Mouse (Mus musculus) neural tube, embryonic 11.5 days (tissue): Measurements from ENCODE around the gene Gcn1l1. TPM values are rescaled to one million over a fixed set of nuclear protein-coding genes. Genes with fewer than 3 reads are reported as not detected.

Source experiments
- ATAC-seq: fragments of 200-750 bp; cut with Nextera tagmentation; 2 replicates; pipeline ENCODE4 v1.8.0; 2017; ENCODE audit warnings: moderate number of reproducible peaks, mild to moderate bottlenecking, moderate TSS enrichment, moderate library complexity; ENCODE audit not compliant: insufficient read depth, low FRiP score, low TSS enrichment
- DNase-seq: peaks from one replicate; pipeline ENCODE4 v3.0.0-alpha.2; 2015; ENCODE audit warnings: low spot score
- H3K27ac ChIP-seq: fragments of 300-500 bp; sonication (generic); 2 replicates; pipeline ENCODE4 v1.5.1; 2014; ENCODE audit warnings: low read depth, mild to moderate bottlenecking, low read length
- H3K27me3 ChIP-seq: fragments of 300-500 bp; sonication (generic); 2 replicates; pipeline ENCODE4 v1.6.1; 2014; ENCODE audit warnings: mild to moderate bottlenecking, low read length, mixed read lengths; ENCODE audit not compliant: control insufficient read depth, insufficient read depth
- H3K36me3 ChIP-seq: fragments of 300-500 bp; sonication (generic); 2 replicates; pipeline ENCODE4 v1.6.1; 2014; ENCODE audit warnings: mild to moderate bottlenecking, low read length, moderate library complexity, mixed read lengths; ENCODE audit not compliant: control insufficient read depth, insufficient read depth
- H3K4me1 ChIP-seq: fragments of 300-500 bp; sonication (generic); 2 replicates; pipeline ENCODE4 v1.6.1; 2014; ENCODE audit warnings: low read length, mixed read lengths; ENCODE audit not compliant: control insufficient read depth, insufficient read depth
- H3K4me2 ChIP-seq: fragments of 300-500 bp; sonication (generic); 2 replicates; pipeline ENCODE4 v1.6.1; 2014; ENCODE audit warnings: low read depth, mild to moderate bottlenecking, moderate library complexity
- H3K4me3 ChIP-seq: fragments of 300-500 bp; sonication (generic); 2 replicates; pipeline ENCODE4 v1.5.1; 2014; ENCODE audit warnings: low read depth, low read length
- H3K9ac ChIP-seq: fragments of 300-500 bp; sonication (generic); 2 replicates; pipeline ENCODE4 v1.6.1; 2014; ENCODE audit warnings: mild to moderate bottlenecking, low read length
- H3K9me3 ChIP-seq: fragments of 300-500 bp; sonication (generic); 2 replicates; pipeline ENCODE4 v1.6.1; 2016; ENCODE audit warnings: low read length; ENCODE audit not compliant: control insufficient read depth
- WGBS: fragments of 180-500 bp; shearing (Covaris S2); extraction: QIAGEN DNeasy Blood & Tissue Kit; methylation state at CpG from one replicate; pipeline ENCODE4 v1.1.7; 2014; 5-methylcytosine and 5-hydroxymethylcytosine counted together
- microRNA-seq: library from miRNA; unstranded; fragments of <30 nt; microRNA quantifications from one replicate; pipeline ENCODE4, GENCODE M21; 2016
- polyA plus RNA-seq: library from polyadenylated mRNA; unstranded; fragments of >200 nt; fragmentation: Nextera tagmentation; extraction: Ambion mirVana; gene quantifications from 2 replicates; pipeline ENCODE4 v1.2.1, GENCODE M21; 2014

Gene Gcn1l1
- polyA plus RNA-seq, 1 experiment from 2014 or later: 38.6 TPM

DNA sequence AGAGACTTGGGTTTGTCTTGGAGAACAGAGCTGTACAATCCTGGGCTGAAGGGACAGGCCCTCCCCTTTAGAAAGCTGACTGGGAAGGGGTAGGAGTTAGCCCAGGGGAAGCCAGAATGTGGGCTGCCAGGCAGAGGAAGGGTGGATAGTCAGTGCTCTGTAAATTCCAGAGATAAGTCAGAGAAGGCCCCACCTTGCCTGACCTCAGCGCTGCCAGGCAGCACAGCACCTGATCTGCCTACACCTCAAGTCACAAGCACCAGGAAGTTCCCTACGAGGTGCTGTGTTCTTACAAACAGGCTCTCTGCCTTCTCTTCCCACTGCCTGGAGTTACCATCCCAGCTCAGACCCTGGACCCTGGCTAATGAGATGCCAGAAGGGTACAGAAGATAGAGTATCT is 105.4 kb downstream of the Gcn1l1 start:
- 79% methylated on average over 2 of the region's 2 CpGs for WGBS
- no peaks in the 10 kb centered on the region for H3K27me3 ChIP-seq
- no peaks in the 10 kb centered on the region for H3K9me3 ChIP-seq
- no peak overlapping the region for H3K9ac ChIP-seq
- ATAC-seq (no peak), DNase-seq (no peak)
- no peak overlapping the region for H3K4me2 ChIP-seq
- H3K27ac ChIP-seq: no peak overlapping the region
- H3K4me3 ChIP-seq: no peak overlapping the region
- H3K36me3 ChIP-seq: no peaks in the 10 kb centered on the region
- no peaks in the 10 kb centered on the region for H3K4me1 ChIP-seq

DNA sequence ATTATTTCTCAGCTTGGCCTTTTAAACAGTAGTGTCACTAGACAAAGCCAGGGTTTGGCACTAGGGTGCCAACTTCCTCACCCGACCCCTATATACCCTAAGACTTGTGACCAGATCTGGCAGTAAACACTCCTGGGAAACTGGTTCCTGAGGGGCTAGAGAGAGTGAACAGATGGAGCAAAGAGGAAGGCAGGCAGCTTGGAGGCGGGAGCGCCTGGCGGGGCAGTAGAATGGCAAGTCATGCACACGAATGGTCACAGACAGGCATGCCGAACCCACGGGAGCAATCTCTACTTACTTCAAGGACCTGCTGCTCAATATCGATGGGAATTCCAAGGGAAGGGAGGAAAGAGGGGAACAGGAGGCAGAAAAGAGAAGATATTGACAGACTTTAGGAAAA is 106.8 kb downstream of the Gcn1l1 start:
- H3K4me3 ChIP-seq: no peak overlapping the region
- no peak for DNase-seq
- no peaks in the 10 kb centered on the region for H3K9me3 ChIP-seq
- ATAC-seq: no peak
- H3K27me3 ChIP-seq: no peaks in the 10 kb centered on the region
- H3K27ac ChIP-seq: no peak overlapping the region
- H3K36me3 ChIP-seq: no peaks in the 10 kb centered on the region
- H3K4me2 ChIP-seq: no peak overlapping the region
- no peak overlapping the region for H3K9ac ChIP-seq
- WGBS: 57% methylated on average over 8 of the region's 8 CpGs
- H3K4me1 ChIP-seq: no peaks in the 10 kb centered on the region

Small RNA genes within 50 kb of the gene (microRNA-seq; reads per million reads assigned to microRNA genes)
- gene Mir7029: not detected
- gene Mir7030: not detected

Other genes with a start within 250 kb of the Gcn1l1 start
- 327 and 330 TPM in 2 replicates for gene Srsf9, start 238.1 kb upstream of the Gcn1l1 start, polyA plus RNA-seq
- 40.4 and 42.3 TPM in 2 replicates for gene Gatc, start 224.1 kb upstream of the Gcn1l1 start, polyA plus RNA-seq
- 55.6 and 60.2 TPM in 2 replicates for gene Triap1, start 224.0 kb upstream of the Gcn1l1 start, polyA plus RNA-seq
- 799 and 803 TPM in 2 replicates for gene Cox6a1, start 216.3 kb upstream of the Gcn1l1 start, polyA plus RNA-seq
- 138 and 147 TPM in 2 replicates for gene Msi1, start 135.7 kb upstream of the Gcn1l1 start, polyA plus RNA-seq
- not detected in 2 replicates for gene Pla2g1b, start 99.0 kb upstream of the Gcn1l1 start, polyA plus RNA-seq
- gene Sirt4, start 80.5 kb upstream of the Gcn1l1 start, polyA plus RNA-seq: 15.5 and 23.5 TPM in 2 replicates
- gene Pxn, start 58.6 kb upstream of the Gcn1l1 start, polyA plus RNA-seq: 13.3 and 13.7 TPM in 2 replicates
- 1,266 and 1,290 TPM in 2 replicates for gene Rplp0, start 5.8 kb upstream of the Gcn1l1 start, polyA plus RNA-seq
- gene Rab35, start 66.7 kb downstream of the Gcn1l1 start, polyA plus RNA-seq: 16.4 and 17.9 TPM in 2 replicates
- gene Bicdl1, start 166.4 kb downstream of the Gcn1l1 start, polyA plus RNA-seq: 12.2 and 13.9 TPM in 2 replicates